Mouse (Mus musculus) stomach, embryonic 16.5 days (tissue): ENCODE results near the gene Nos1. TPM values are rescaled to one million over a fixed set of nuclear protein-coding genes. Genes with fewer than 3 reads are reported as not detected.

ENCODE experiments used
- ATAC-seq: fragments of 200-750 bp; cut with Nextera tagmentation; 2 replicates; pipeline ENCODE4 v1.8.0; 2017; ENCODE audit warnings: moderate number of reproducible peaks, moderate TSS enrichment; ENCODE audit not compliant: insufficient read depth, low FRiP score
- H3K27ac ChIP-seq: fragments of 300-500 bp; sonication (generic); 2 replicates; pipeline ENCODE4 v1.5.1; 2014; ENCODE audit warnings: low read length
- H3K27me3 ChIP-seq: fragments of 300-500 bp; sonication (generic); 2 replicates; pipeline ENCODE4 v1.6.1; 2014; ENCODE audit warnings: low read length, control low read depth, mixed read lengths; ENCODE audit not compliant: control insufficient read depth, insufficient read depth
- H3K36me3 ChIP-seq: fragments of 300-500 bp; sonication (generic); 2 replicates; pipeline ENCODE4 v1.6.1; 2014; ENCODE audit warnings: low read length; ENCODE audit not compliant: control insufficient read depth, insufficient read depth
- H3K4me1 ChIP-seq: fragments of 300-500 bp; sonication (generic); 2 replicates; pipeline ENCODE4 v1.6.1; 2014; ENCODE audit warnings: low read length, control low read depth, mixed read lengths; ENCODE audit not compliant: control insufficient read depth, insufficient read depth
- H3K4me2 ChIP-seq: fragments of 300-500 bp; sonication (generic); 2 replicates; pipeline ENCODE4 v1.6.1; 2014; ENCODE audit warnings: low read depth, low read length, mixed read lengths
- H3K4me3 ChIP-seq: fragments of 300-500 bp; sonication (generic); replicated peaks from 2 replicates; pipeline ENCODE4 v1.5.1; 2014; ENCODE audit warnings: mild to moderate bottlenecking, low read length
- H3K9ac ChIP-seq: fragments of 300-500 bp; sonication (generic); 2 replicates; pipeline ENCODE4 v1.6.1; 2014; ENCODE audit warnings: low read length
- H3K9me3 ChIP-seq: fragments of 300-500 bp; sonication (generic); replicated peaks from 2 replicates; pipeline ENCODE4 v1.6.1; 2016; ENCODE audit warnings: low read length, control low read depth; ENCODE audit not compliant: control insufficient read depth
- WGBS: fragments of 180-500 bp; shearing (Covaris S2); extraction: QIAGEN DNeasy Blood & Tissue Kit; methylation state at CpG from one replicate; pipeline ENCODE4 v1.1.7; 2014; 5-methylcytosine and 5-hydroxymethylcytosine counted together
- polyA plus RNA-seq: library from polyadenylated mRNA; unstranded; fragments of >200 nt; fragmentation: Nextera tagmentation; extraction: Ambion mirVana; gene quantifications from 2 replicates; pipeline ENCODE4 v1.2.1, GENCODE M21; 2015

The Nos1 gene
- polyA plus RNA-seq, 1 experiment from 2014 or later: 2.1 TPM

- ATAC-seq: no peak
- no peak overlapping the region for H3K27ac ChIP-seq
- peak overlapping the region; percentile 32; the same call in 1 of the 2 replicates for H3K9ac ChIP-seq
- H3K4me2 ChIP-seq: peak overlapping the region; percentile 62
- H3K27me3 ChIP-seq: no peaks in the 10 kb centered on the region
- H3K4me3 ChIP-seq: peak overlapping the region; percentile 95
- WGBS: 21% methylated on average over 19 of the region's 19 CpGs
- no peaks in the 10 kb centered on the region for H3K36me3 ChIP-seq
- H3K4me1 ChIP-seq: peaks cover 23% of the 10 kb centered on the region
- H3K9me3 ChIP-seq: no peaks in the 10 kb centered on the region
Measured at GRCm38 (mm10) chr5:117976263-117976656, 195.4 kb downstream of the Nos1 start.

GRCm38 (mm10) chr5:117976657-117977500, 196.0 kb downstream of the Nos1 start, which contains the start of gene Fbxo21:
Gene Fbxo21 (plus strand): TSS chr5:117976730.
- Histone ChIP-seq H3K36me3 (no peaks in the 10 kb centered on the region), H3K4me3 (peak within 1 kb of the TSS; percentile 95), H3K27ac (peak within 1 kb of the TSS; percentile 76), H3K4me2 (peak within 1 kb of the TSS; percentile 62), H3K4me1 (peaks cover 23% of the 10 kb centered on the region), H3K27me3 (no peaks in the 10 kb centered on the region), H3K9me3 (no peaks in the 10 kb centered on the region), H3K9ac (peak within 1 kb of the TSS; percentile 90)
- WGBS: under 1% methylated on average over 79 of the region's 88 CpGs
- ATAC-seq: peak; percentile 96

GRCm38 (mm10) chr5:117977501-117978158, 196.8 kb downstream of the Nos1 start:
- peak overlapping the region; percentile 90 for H3K9ac ChIP-seq
- H3K4me2 ChIP-seq: peak overlapping the region; percentile 62
- H3K27me3 ChIP-seq: no peaks in the 10 kb centered on the region
- H3K36me3 ChIP-seq: 0 out of 2 replicates have a peak, but pooled peaks cover 3% of the 10 kb centered on the region
- WGBS: 7% methylated on average over 30 of the region's 30 CpGs
- H3K27ac ChIP-seq: peak overlapping the region; percentile 76; the same call in 1 of the 2 replicates
- H3K4me3 ChIP-seq: peak overlapping the region; percentile 95
- peaks cover 23% of the 10 kb centered on the region for H3K4me1 ChIP-seq
- no peaks in the 10 kb centered on the region for H3K9me3 ChIP-seq
- ATAC-seq: no peak

GRCm38 (mm10) chr5:117978159-117978697, 197.4 kb downstream of the Nos1 start:
- no peak for ATAC-seq
- H3K4me1 ChIP-seq: peaks cover 23% of the 10 kb centered on the region
- H3K4me3 ChIP-seq: peak overlapping the region; percentile 95
- peak overlapping the region; percentile 62 for H3K4me2 ChIP-seq
- H3K27ac ChIP-seq: peak overlapping the region; percentile 43; the same call in 1 of the 2 replicates
- WGBS: 51% methylated on average over 17 of the region's 17 CpGs
- 0 out of 2 replicates have a peak, but pooled peaks cover 3% of the 10 kb centered on the region for H3K36me3 ChIP-seq
- peak overlapping the region; percentile 90 for H3K9ac ChIP-seq
- H3K27me3 ChIP-seq: no peaks in the 10 kb centered on the region
- H3K9me3 ChIP-seq: no peaks in the 10 kb centered on the region

GRCm38 (mm10) chr5:117979082-117979481, 198.2 kb downstream of the Nos1 start:
- no peaks in the 10 kb centered on the region for H3K27me3 ChIP-seq
- no peak overlapping the region for H3K4me2 ChIP-seq
- H3K4me3 ChIP-seq: no peak overlapping the region
- no peak overlapping the region for H3K9ac ChIP-seq
- 0 out of 2 replicates have a peak, but pooled peaks cover 3% of the 10 kb centered on the region for H3K36me3 ChIP-seq
- H3K27ac ChIP-seq: no peak overlapping the region
- peaks cover 23% of the 10 kb centered on the region for H3K4me1 ChIP-seq
- WGBS: 73% methylated on average over 5 of the region's 5 CpGs
- H3K9me3 ChIP-seq: no peaks in the 10 kb centered on the region
- no peak for ATAC-seq

GRCm38 (mm10) chr5:117980921-117981320, 200.1 kb downstream of the Nos1 start:
- 65% methylated on average over 8 of the region's 8 CpGs for WGBS
- Histone ChIP-seq H3K4me1 (peaks cover 23% of the 10 kb centered on the region), H3K9ac (no peak overlapping the region), H3K9me3 (no peaks in the 10 kb centered on the region), H3K27ac (no peak overlapping the region), H3K36me3 (0 out of 2 replicates have a peak, but pooled peaks cover 3% of the 10 kb centered on the region), H3K4me2 (no peak overlapping the region), H3K27me3 (no peaks in the 10 kb centered on the region), H3K4me3 (no peak overlapping the region)
- ATAC-seq: no peak

GRCm38 (mm10) chr5:117981943-117982342, 201.1 kb downstream of the Nos1 start:
- Histone ChIP-seq H3K4me3 (no peak overlapping the region), H3K4me2 (no peak overlapping the region), H3K36me3 (peaks cover 9% of the 10 kb centered on the region), H3K9ac (no peak overlapping the region), H3K27ac (no peak overlapping the region), H3K4me1 (peaks cover 23% of the 10 kb centered on the region), H3K9me3 (no peaks in the 10 kb centered on the region), H3K27me3 (no peaks in the 10 kb centered on the region)
- no peak for ATAC-seq
- 75% methylated on average over 5 of the region's 5 CpGs for WGBS

GRCm38 (mm10) chr5:117986327-117986726, 205.5 kb downstream of the Nos1 start:
- Histone ChIP-seq H3K4me2 (no peak overlapping the region), H3K36me3 (peaks cover 21% of the 10 kb centered on the region), H3K27ac (no peak overlapping the region), H3K9me3 (no peaks in the 10 kb centered on the region), H3K4me1 (no peaks in the 10 kb centered on the region), H3K9ac (no peak overlapping the region), H3K27me3 (no peaks in the 10 kb centered on the region), H3K4me3 (no peak overlapping the region)
- 57% methylated on average over 4 of the region's 4 CpGs for WGBS
- ATAC-seq: no peak

- H3K4me2 ChIP-seq: no peak overlapping the region
- no peaks in the 10 kb centered on the region for H3K9me3 ChIP-seq
- no peaks in the 10 kb centered on the region for H3K4me1 ChIP-seq
- no peak overlapping the region for H3K9ac ChIP-seq
- 82% methylated on average over 3 of the region's 3 CpGs for whole genome bisulfite sequencing
- no peak overlapping the region for H3K4me3 ChIP-seq
- no peak for ATAC-seq
- no peaks in the 10 kb centered on the region for H3K27me3 ChIP-seq
- H3K27ac ChIP-seq: no peak overlapping the region
- peaks cover 29% of the 10 kb centered on the region for H3K36me3 ChIP-seq
Measured at GRCm38 (mm10) chr5:117987891-117988290, 207.1 kb downstream of the Nos1 start.
